Mouse (Mus musculus) lung, embryonic 16.5 days (tissue): ENCODE measurements around the gene Ppp1cc. TPM values are rescaled to one million over a fixed set of nuclear protein-coding genes. Genes with fewer than 3 reads are reported as not detected.
"Not testable (repeated sequence)": the region's sequence is repeated elsewhere in the genome, so short reads cannot be mapped to it uniquely, and the experiment has no call there.

ENCODE experiments used
- ATAC-seq: fragments of 200-750 bp; cut with Nextera tagmentation; 2 replicates; pipeline ENCODE4 v1.8.0; 2017; ENCODE audit warnings: low read depth, mild to moderate bottlenecking, moderate library complexity
- H3K27ac ChIP-seq: fragments of 300-500 bp; sonication (generic); 2 replicates; pipeline ENCODE4 v1.5.1; 2014; ENCODE audit warnings: mild to moderate bottlenecking, control low read depth, low read length
- H3K27me3 ChIP-seq: fragments of 300-500 bp; sonication (generic); 2 replicates; pipeline ENCODE4 v1.6.1; 2014; ENCODE audit warnings: low read depth, low read length, mixed read lengths; ENCODE audit not compliant: control insufficient read depth, insufficient read depth
- H3K36me3 ChIP-seq: fragments of 300-500 bp; sonication (generic); 2 replicates; pipeline ENCODE4 v1.6.1; 2014; ENCODE audit warnings: low read length; ENCODE audit not compliant: control insufficient read depth, insufficient read depth
- H3K4me1 ChIP-seq: fragments of 300-500 bp; sonication (generic); replicated peaks from 2 replicates; pipeline ENCODE4 v1.6.1; 2014; ENCODE audit warnings: low read length, mixed read lengths; ENCODE audit not compliant: control insufficient read depth, insufficient read depth
- H3K4me2 ChIP-seq: fragments of 300-500 bp; sonication (generic); 2 replicates; pipeline ENCODE4 v1.6.1; 2014; ENCODE audit warnings: low read depth, low read length, control low read depth
- H3K4me3 ChIP-seq: fragments of 300-500 bp; sonication (generic); 2 replicates; pipeline ENCODE4 v1.5.1; 2014; ENCODE audit warnings: mild to moderate bottlenecking, low read length, control low read depth
- H3K9ac ChIP-seq: fragments of 300-500 bp; sonication (generic); 2 replicates; pipeline ENCODE4 v1.6.1; 2014; ENCODE audit warnings: low read length, control low read depth
- H3K9me3 ChIP-seq: fragments of 300-500 bp; sonication (generic); 2 replicates; pipeline ENCODE4 v1.6.1; 2016; ENCODE audit warnings: low read length; ENCODE audit not compliant: control insufficient read depth
- WGBS: fragments of 180-500 bp; shearing (Covaris S2); extraction: QIAGEN DNeasy Blood & Tissue Kit; methylation state at CpG from one replicate; pipeline ENCODE4 v1.1.7; 2014; 5-methylcytosine and 5-hydroxymethylcytosine counted together
- polyA plus RNA-seq: library from polyadenylated mRNA; unstranded; fragments of >200 nt; fragmentation: Nextera tagmentation; extraction: Ambion mirVana; gene quantifications from 2 replicates; pipeline ENCODE4 v1.2.1, GENCODE M21; 2015

Ppp1cc gene
- polyA plus RNA-seq, 1 experiment from 2014 or later: 214 TPM

GRCm38 (mm10) chr5:122136508-122137408 lies 21.3 kb upstream of the Ppp1cc start:
- no peak overlapping the region for H3K9ac ChIP-seq
- no peaks in the 10 kb centered on the region for H3K36me3 ChIP-seq
- H3K27me3 ChIP-seq: no peaks in the 10 kb centered on the region
- no peaks in the 10 kb centered on the region for H3K9me3 ChIP-seq
- peaks cover 9% of the 10 kb centered on the region for H3K4me1 ChIP-seq
- WGBS: 45% methylated on average over 14 of the region's 14 CpGs
- H3K27ac ChIP-seq: no peak overlapping the region
- H3K4me3 ChIP-seq: no peak overlapping the region
- no peak overlapping the region for H3K4me2 ChIP-seq
- ATAC-seq: no peak

- H3K4me3 ChIP-seq: no peak overlapping the region
- 70% methylated on average over 15 of the region's 15 CpGs for WGBS
- no peak overlapping the region for H3K4me2 ChIP-seq
- no peaks in the 10 kb centered on the region for H3K9me3 ChIP-seq
- H3K9ac ChIP-seq: no peak overlapping the region
- no peak overlapping the region for H3K27ac ChIP-seq
- no peaks in the 10 kb centered on the region for H3K27me3 ChIP-seq
- ATAC-seq: no peak
- no peaks in the 10 kb centered on the region for H3K36me3 ChIP-seq
- H3K4me1 ChIP-seq: peaks cover 4% of the 10 kb centered on the region; the same call in 1 of the 2 replicates
Observed at GRCm38 (mm10) chr5:122138856-122139255, 19.2 kb upstream of the Ppp1cc start.

- not testable (repeated sequence) for H3K4me2 ChIP-seq, H3K9ac ChIP-seq, H3K4me3 ChIP-seq, H3K4me1 ChIP-seq, ATAC-seq, H3K27me3 ChIP-seq, H3K9me3 ChIP-seq, H3K27ac ChIP-seq, H3K36me3 ChIP-seq
- 73% methylated on average over 2 of the region's 2 CpGs for WGBS
Observed at GRCm38 (mm10) chr5:122139771-122140170, 18.3 kb upstream of the Ppp1cc start.

GRCm38 (mm10) chr5:122140723-122141122 lies 17.4 kb upstream of the Ppp1cc start, which contains the start of gene Ccdc63:
TSS of gene Ccdc63 (minus strand) at chr5:122140823.
- Histone ChIP-seq H3K4me1 (peaks cover 11% of the 10 kb centered on the region), H3K9me3 (no peaks in the 10 kb centered on the region), H3K9ac (no peak within 1 kb of the TSS), H3K4me3 (no peak within 1 kb of the TSS), H3K36me3 (no peaks in the 10 kb centered on the region), H3K27me3 (no peaks in the 10 kb centered on the region), H3K4me2 (no peak within 1 kb of the TSS), H3K27ac (no peak within 1 kb of the TSS)
- ATAC-seq: no peak
- WGBS: 90% methylated on average over 3 of the region's 3 CpGs

- no peak for ATAC-seq
Observed at GRCm38 (mm10) chr5:122142230-122142992, 15.7 kb upstream of the Ppp1cc start.

GRCm38 (mm10) chr5:122143543-122143942 lies 14.5 kb upstream of the Ppp1cc start:
- no peaks in the 10 kb centered on the region for H3K9me3 ChIP-seq
- H3K4me1 ChIP-seq: peaks cover 14% of the 10 kb centered on the region
- no peaks in the 10 kb centered on the region for H3K27me3 ChIP-seq
- no peak overlapping the region for H3K4me2 ChIP-seq
- no peak overlapping the region for H3K9ac ChIP-seq
- no peak for ATAC-seq
- H3K36me3 ChIP-seq: no peaks in the 10 kb centered on the region
- no peak overlapping the region for H3K4me3 ChIP-seq
- WGBS: 75% methylated on average over 15 of the region's 15 CpGs
- H3K27ac ChIP-seq: 0 out of 2 replicates have a peak overlapping the region, but pooled peaks have one; percentile 50

More at GRCm38 (mm10) chr5:122142230-122142992, 15.7 kb upstream of the Ppp1cc start:
- peaks cover 14% of the 10 kb centered on the region for H3K4me1 ChIP-seq
- no peaks in the 10 kb centered on the region for H3K27me3 ChIP-seq
- no peak overlapping the region for H3K4me3 ChIP-seq
- 54% methylated on average over 8 of the region's 8 CpGs for WGBS
- H3K36me3 ChIP-seq: no peaks in the 10 kb centered on the region
- no peak overlapping the region for H3K27ac ChIP-seq
- no peaks in the 10 kb centered on the region for H3K9me3 ChIP-seq
- no peak overlapping the region for H3K4me2 ChIP-seq
- no peak overlapping the region for H3K9ac ChIP-seq

GRCm38 (mm10) chr5:122144825-122145224 lies 13.3 kb upstream of the Ppp1cc start:
- no peaks in the 10 kb centered on the region for H3K9me3 ChIP-seq
- H3K9ac ChIP-seq: no peak overlapping the region
- peak overlapping the region; percentile 95 for H3K27ac ChIP-seq
- H3K4me3 ChIP-seq: no peak overlapping the region
- no peaks in the 10 kb centered on the region for H3K36me3 ChIP-seq
- H3K4me2 ChIP-seq: no peak overlapping the region; the same call in 1 of the 2 replicates
- 63% methylated on average over 4 of the region's 4 CpGs for WGBS
- H3K4me1 ChIP-seq: peaks cover 14% of the 10 kb centered on the region
- peak; percentile 47; the same call in 1 of the 2 replicates for ATAC-seq
- H3K27me3 ChIP-seq: no peaks in the 10 kb centered on the region

GRCm38 (mm10) chr5:122145381-122146055 lies 12.6 kb upstream of the Ppp1cc start:
- no peaks in the 10 kb centered on the region for H3K9me3 ChIP-seq
- no peaks in the 10 kb centered on the region for H3K36me3 ChIP-seq
- peak overlapping the region; percentile 95 for H3K27ac ChIP-seq
- H3K27me3 ChIP-seq: no peaks in the 10 kb centered on the region
- peak; percentile 80 for ATAC-seq
- H3K4me3 ChIP-seq: peak overlapping the region; percentile 26
- peak overlapping the region; percentile 54 for H3K4me2 ChIP-seq
- peaks cover 14% of the 10 kb centered on the region for H3K4me1 ChIP-seq
- peak overlapping the region; percentile 52; the same call in 1 of the 2 replicates for H3K9ac ChIP-seq
- 29% methylated on average over 15 of the region's 15 CpGs for WGBS
